Mouse (Mus musculus): Measurements from ENCODE around the gene Fbxw8. TPM values are rescaled to one million over a fixed set of nuclear protein-coding genes. Genes with fewer than 3 reads are reported as not detected.

The Fbxw8 gene
- polyA plus RNA-seq, 1 experiment from 2014 or later: 26.3 TPM

- H3K9me3 ChIP-seq (ENCODE audit: low read length): no peaks in the 10 kb centered on the region
- H3K4me2 ChIP-seq (replicated peaks; ENCODE audit: low read depth, low read length): no peak overlapping the region
- 85% methylated on average over 10 of the region's 10 CpGs for WGBS
- no peak for ATAC-seq (ENCODE audit: low FRiP score, low TSS enrichment)
- no peak overlapping the region for H3K27ac ChIP-seq (ENCODE audit: low read length)
- H3K9ac ChIP-seq (replicated peaks; ENCODE audit: low read length): no peak overlapping the region
- H3K36me3 ChIP-seq (ENCODE audit: insufficient read depth, low read length): no peaks in the 10 kb centered on the region
- peaks cover 8% of the 10 kb centered on the region; the same call in 1 of the 2 replicates for H3K4me1 ChIP-seq (ENCODE audit: insufficient read depth, low read length)
- H3K27me3 ChIP-seq (ENCODE audit: insufficient read depth, low read length): no peaks in the 10 kb centered on the region
- H3K4me3 ChIP-seq (ENCODE audit: low read length): no peak overlapping the region
Observed at GRCm38 (mm10) chr5:118058858-118059257, 96.4 kb downstream of the Fbxw8 start.

- H3K27me3 ChIP-seq (ENCODE audit: insufficient read depth, low read length): no peaks in the 10 kb centered on the region
- no peak overlapping the region for H3K4me3 ChIP-seq (ENCODE audit: low read length)
- no peaks in the 10 kb centered on the region for H3K36me3 ChIP-seq (ENCODE audit: insufficient read depth, low read length)
- H3K9me3 ChIP-seq (ENCODE audit: low read length): no peaks in the 10 kb centered on the region
- H3K9ac ChIP-seq (replicated peaks; ENCODE audit: low read length): no peak overlapping the region
- peaks cover 4% of the 10 kb centered on the region; the same call in 1 of the 2 replicates for H3K4me1 ChIP-seq (ENCODE audit: insufficient read depth, low read length)
- ATAC-seq (ENCODE audit: low FRiP score, low TSS enrichment): no peak
- no peak overlapping the region for H3K4me2 ChIP-seq (replicated peaks; ENCODE audit: low read depth, low read length)
- WGBS: 38% methylated on average over 8 of the region's 8 CpGs
- 0 out of 2 replicates have a peak overlapping the region, but pooled peaks have one; percentile 6 for H3K27ac ChIP-seq (ENCODE audit: low read length)
Observed at GRCm38 (mm10) chr5:118057508-118058111, 97.7 kb downstream of the Fbxw8 start.

GRCm38 (mm10) chr5:118053205-118053604 lies 102.1 kb downstream of the Fbxw8 start:
- Histone ChIP-seq H3K4me3 (ENCODE audit: low read length) (no peak overlapping the region), H3K9ac (replicated peaks; ENCODE audit: low read length) (no peak overlapping the region), H3K36me3 (ENCODE audit: insufficient read depth, low read length) (no peaks in the 10 kb centered on the region), H3K4me2 (replicated peaks; ENCODE audit: low read depth, low read length) (no peak overlapping the region), H3K4me1 (ENCODE audit: insufficient read depth, low read length) (peaks cover 4% of the 10 kb centered on the region; the same call in 1 of the 2 replicates), H3K27me3 (ENCODE audit: insufficient read depth, low read length) (no peaks in the 10 kb centered on the region), H3K9me3 (ENCODE audit: low read length) (no peaks in the 10 kb centered on the region), H3K27ac (ENCODE audit: low read length) (peak overlapping the region; percentile 61; the same call in 1 of the 2 replicates)
- WGBS: 78% methylated on average over 2 of the region's 2 CpGs
- no peak for ATAC-seq (ENCODE audit: low FRiP score, low TSS enrichment)

GRCm38 (mm10) chr5:118051981-118052662 lies 103.1 kb downstream of the Fbxw8 start:
- no peak overlapping the region for H3K9ac ChIP-seq (replicated peaks; ENCODE audit: low read length)
- WGBS: 34% methylated on average over 8 of the region's 8 CpGs
- peak overlapping the region; percentile 61 for H3K27ac ChIP-seq (ENCODE audit: low read length)
- H3K9me3 ChIP-seq (ENCODE audit: low read length): no peaks in the 10 kb centered on the region
- H3K36me3 ChIP-seq (ENCODE audit: insufficient read depth, low read length): no peaks in the 10 kb centered on the region
- H3K4me3 ChIP-seq (ENCODE audit: low read length): no peak overlapping the region
- H3K4me1 ChIP-seq (ENCODE audit: insufficient read depth, low read length): peaks cover 1% of the 10 kb centered on the region; the same call in 1 of the 2 replicates
- peak; percentile 86 for ATAC-seq (ENCODE audit: low FRiP score, low TSS enrichment)
- no peak overlapping the region for H3K4me2 ChIP-seq (replicated peaks; ENCODE audit: low read depth, low read length)
- no peaks in the 10 kb centered on the region for H3K27me3 ChIP-seq (ENCODE audit: insufficient read depth, low read length)

GRCm38 (mm10) chr5:118050743-118051142 lies 104.5 kb downstream of the Fbxw8 start:
- H3K4me2 ChIP-seq (replicated peaks; ENCODE audit: low read depth, low read length): no peak overlapping the region
- no peak overlapping the region for H3K9ac ChIP-seq (replicated peaks; ENCODE audit: low read length)
- H3K27ac ChIP-seq (ENCODE audit: low read length): no peak overlapping the region
- H3K27me3 ChIP-seq (ENCODE audit: insufficient read depth, low read length): no peaks in the 10 kb centered on the region
- ATAC-seq (ENCODE audit: low FRiP score, low TSS enrichment): no peak
- no peak overlapping the region for H3K4me3 ChIP-seq (ENCODE audit: low read length)
- H3K4me1 ChIP-seq (ENCODE audit: insufficient read depth, low read length): no peaks in the 10 kb centered on the region
- 64% methylated on average over 4 of the region's 4 CpGs for WGBS
- no peaks in the 10 kb centered on the region for H3K36me3 ChIP-seq (ENCODE audit: insufficient read depth, low read length)
- no peaks in the 10 kb centered on the region for H3K9me3 ChIP-seq (ENCODE audit: low read length)

- WGBS: 77% methylated on average over 5 of the region's 5 CpGs
- no peak overlapping the region for H3K27ac ChIP-seq (ENCODE audit: low read length)
- no peak for ATAC-seq (ENCODE audit: low FRiP score, low TSS enrichment)
- no peaks in the 10 kb centered on the region for H3K36me3 ChIP-seq (ENCODE audit: insufficient read depth, low read length)
- no peaks in the 10 kb centered on the region for H3K4me1 ChIP-seq (ENCODE audit: insufficient read depth, low read length)
- H3K27me3 ChIP-seq (ENCODE audit: insufficient read depth, low read length): no peaks in the 10 kb centered on the region
- no peak overlapping the region for H3K4me3 ChIP-seq (ENCODE audit: low read length)
- H3K4me2 ChIP-seq (replicated peaks; ENCODE audit: low read depth, low read length): no peak overlapping the region
- H3K9ac ChIP-seq (replicated peaks; ENCODE audit: low read length): no peak overlapping the region
- no peaks in the 10 kb centered on the region for H3K9me3 ChIP-seq (ENCODE audit: low read length)
Observed at GRCm38 (mm10) chr5:118048928-118049327, 106.3 kb downstream of the Fbxw8 start.

- H3K4me3 ChIP-seq (ENCODE audit: low read length): no peak overlapping the region
- ATAC-seq (ENCODE audit: low FRiP score, low TSS enrichment): no peak
- H3K9me3 ChIP-seq (ENCODE audit: low read length): no peaks in the 10 kb centered on the region
- no peak overlapping the region for H3K27ac ChIP-seq (ENCODE audit: low read length)
- no peak overlapping the region for H3K4me2 ChIP-seq (replicated peaks; ENCODE audit: low read depth, low read length)
- WGBS: 85% methylated on average over 4 of the region's 4 CpGs
- H3K9ac ChIP-seq (replicated peaks; ENCODE audit: low read length): no peak overlapping the region
- no peaks in the 10 kb centered on the region for H3K27me3 ChIP-seq (ENCODE audit: insufficient read depth, low read length)
- H3K36me3 ChIP-seq (ENCODE audit: insufficient read depth, low read length): no peaks in the 10 kb centered on the region
- no peaks in the 10 kb centered on the region for H3K4me1 ChIP-seq (ENCODE audit: insufficient read depth, low read length)
Observed at GRCm38 (mm10) chr5:118048412-118048811, 106.9 kb downstream of the Fbxw8 start.

GRCm38 (mm10) chr5:118047091-118047757 lies 108.0 kb downstream of the Fbxw8 start:
- no peak overlapping the region for H3K4me2 ChIP-seq (replicated peaks; ENCODE audit: low read depth, low read length)
- ATAC-seq (ENCODE audit: low FRiP score, low TSS enrichment): no peak
- H3K4me3 ChIP-seq (ENCODE audit: low read length): no peak overlapping the region
- 84% methylated on average over 14 of the region's 14 CpGs for WGBS
- no peaks in the 10 kb centered on the region for H3K36me3 ChIP-seq (ENCODE audit: insufficient read depth, low read length)
- H3K27ac ChIP-seq (ENCODE audit: low read length): peak overlapping the region; percentile 43; the same call in 1 of the 2 replicates
- H3K27me3 ChIP-seq (ENCODE audit: insufficient read depth, low read length): no peaks in the 10 kb centered on the region
- no peaks in the 10 kb centered on the region for H3K9me3 ChIP-seq (ENCODE audit: low read length)
- no peaks in the 10 kb centered on the region for H3K4me1 ChIP-seq (ENCODE audit: insufficient read depth, low read length)
- no peak overlapping the region for H3K9ac ChIP-seq (replicated peaks; ENCODE audit: low read length)

GRCm38 (mm10) chr5:118045385-118045784 lies 109.9 kb downstream of the Fbxw8 start:
- Histone ChIP-seq H3K27ac (ENCODE audit: low read length) (no peak overlapping the region), H3K9ac (replicated peaks; ENCODE audit: low read length) (no peak overlapping the region), H3K4me2 (replicated peaks; ENCODE audit: low read depth, low read length) (no peak overlapping the region), H3K36me3 (ENCODE audit: insufficient read depth, low read length) (no peaks in the 10 kb centered on the region), H3K9me3 (ENCODE audit: low read length) (no peaks in the 10 kb centered on the region), H3K27me3 (ENCODE audit: insufficient read depth, low read length) (no peaks in the 10 kb centered on the region), H3K4me1 (ENCODE audit: insufficient read depth, low read length) (no peaks in the 10 kb centered on the region), H3K4me3 (ENCODE audit: low read length) (no peak overlapping the region)
- ATAC-seq (ENCODE audit: low FRiP score, low TSS enrichment): no peak
- WGBS: 94% methylated on average over 9 of the region's 9 CpGs

- Histone ChIP-seq H3K27ac (ENCODE audit: low read length) (no peak overlapping the region), H3K4me1 (ENCODE audit: insufficient read depth, low read length) (no peaks in the 10 kb centered on the region), H3K9ac (replicated peaks; ENCODE audit: low read length) (no peak overlapping the region), H3K4me3 (ENCODE audit: low read length) (no peak overlapping the region), H3K4me2 (replicated peaks; ENCODE audit: low read depth, low read length) (no peak overlapping the region), H3K27me3 (ENCODE audit: insufficient read depth, low read length) (no peaks in the 10 kb centered on the region), H3K9me3 (ENCODE audit: low read length) (no peaks in the 10 kb centered on the region), H3K36me3 (ENCODE audit: insufficient read depth, low read length) (no peaks in the 10 kb centered on the region)
- WGBS: 85% methylated on average over 6 of the region's 6 CpGs
- no peak for ATAC-seq (ENCODE audit: low FRiP score, low TSS enrichment)
Observed at GRCm38 (mm10) chr5:118044907-118045306, 110.4 kb downstream of the Fbxw8 start.

Measured in kidney, embryonic 16.5 days (tissue).